Mouse (Mus musculus) CD4-positive helper T cell, adult 2 months (primary cell): ENCODE measurements around the gene 9930104L06Rik.

Source experiments
- DNase-seq: peaks from one replicate; pipeline ENCODE4 v3.0.0-alpha.2; 2012; ENCODE audit warnings: low read depth, missing footprints, low spot score

The 9930104L06Rik gene

GRCm38 (mm10) chr4:124959062-124959461 lies 22.2 kb downstream of the 9930104L06Rik start:
- no peak for DNase-seq

DNA sequence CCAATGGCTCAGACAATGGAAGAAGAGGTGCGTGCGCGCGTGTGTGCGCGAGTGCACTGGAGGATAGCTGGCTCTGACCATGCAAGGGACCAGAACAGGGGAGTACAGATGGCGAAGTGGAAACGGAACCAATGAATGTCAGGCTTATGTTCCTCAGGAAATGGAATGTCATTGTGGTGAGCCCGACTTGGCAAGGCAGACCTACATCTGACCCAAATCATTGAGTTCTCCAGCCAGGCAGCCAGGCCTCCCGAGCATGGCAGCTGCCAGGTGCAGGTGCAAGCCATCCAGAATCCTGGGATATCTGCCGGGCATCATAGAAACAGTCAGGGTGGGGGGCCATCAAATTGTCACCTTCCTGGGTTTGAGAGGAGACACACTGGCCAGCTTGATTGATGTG lies 24.1 kb downstream of the 9930104L06Rik start:
- no peak for DNase-seq

- no peak for DNase-seq
Measured at GRCm38 (mm10) chr4:124962576-124962975, 25.7 kb downstream of the 9930104L06Rik start.

DNA sequence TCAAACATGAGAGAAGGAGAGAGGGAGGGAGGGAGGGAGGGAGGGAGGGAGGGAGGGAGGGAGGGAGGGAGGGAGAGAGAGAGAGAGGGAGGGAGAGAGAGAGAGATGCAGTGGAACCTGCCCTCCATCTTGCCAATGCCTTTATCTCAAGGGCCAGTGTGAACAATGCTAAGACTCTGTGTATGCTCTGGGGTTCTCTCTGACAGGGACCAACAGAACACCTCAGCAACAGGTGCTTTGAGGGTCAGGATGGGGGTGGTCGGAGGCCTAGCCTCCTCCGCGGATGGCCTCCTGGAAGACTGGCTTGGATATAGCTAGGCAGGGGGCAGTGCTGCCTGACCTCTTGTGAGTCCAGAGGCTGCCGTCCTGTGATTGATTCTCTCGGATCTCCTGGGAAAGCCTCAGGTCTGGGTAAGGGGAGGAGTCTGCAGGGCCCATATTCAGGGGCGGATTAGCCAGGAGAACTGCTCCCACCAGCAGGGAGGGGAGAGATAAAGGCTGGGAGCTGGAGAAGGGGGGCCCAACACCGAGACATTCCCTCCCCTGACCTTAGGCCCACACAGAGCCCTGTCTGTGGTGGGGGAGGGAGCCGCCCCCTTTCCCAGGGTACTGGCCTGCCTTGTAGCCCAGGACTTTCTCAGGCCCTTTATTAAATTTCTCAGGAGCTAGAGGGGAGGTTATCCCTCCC lies 28.2 kb downstream of the 9930104L06Rik start:
- no peak for DNase-seq

DNA sequence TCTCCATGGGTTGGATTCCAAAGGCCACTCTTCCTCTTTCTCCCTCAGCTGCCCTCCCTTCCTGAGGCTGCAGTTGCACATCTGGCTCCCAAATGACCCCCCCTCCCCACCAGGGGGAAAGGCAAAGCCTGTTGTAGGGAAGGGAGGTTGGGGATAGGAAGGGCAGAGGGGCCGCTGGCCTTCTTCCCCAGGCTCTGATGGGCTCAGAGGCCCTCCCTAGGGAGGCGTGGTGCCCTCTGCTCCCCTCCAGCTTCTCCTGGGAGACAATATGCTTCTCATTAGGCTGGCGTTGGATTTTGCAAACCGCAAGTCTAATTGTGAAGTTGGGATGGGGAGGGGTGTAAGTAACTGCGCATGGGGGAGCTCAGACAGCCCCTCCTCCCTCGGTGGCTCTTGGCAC lies 31.9 kb downstream of the 9930104L06Rik start:
- DNase-seq: no peak

GRCm38 (mm10) chr4:124969219-124969848 lies 32.5 kb downstream of the 9930104L06Rik start:
- no peak for DNase-seq

DNA sequence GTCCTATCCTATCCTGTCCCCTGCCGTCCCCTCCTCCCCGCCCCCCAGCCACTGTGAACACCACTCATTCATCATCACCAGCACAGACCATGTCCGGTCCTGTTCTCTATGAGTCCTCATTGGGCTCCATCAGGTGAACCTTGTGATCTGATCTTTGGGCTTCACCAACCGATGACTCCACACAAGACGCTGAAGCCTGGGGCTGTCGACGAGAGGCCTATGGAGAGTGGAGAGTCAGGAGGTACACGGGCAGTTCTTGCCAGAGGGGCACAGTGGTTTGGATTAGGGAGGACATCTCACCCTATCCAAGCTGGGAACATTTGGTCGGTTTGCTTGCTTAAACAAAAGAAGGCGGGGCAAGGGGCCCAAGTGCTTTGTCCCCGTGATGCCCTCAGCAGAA lies 33.3 kb downstream of the 9930104L06Rik start:
- no peak for DNase-seq

- DNase-seq: no peak
Measured at GRCm38 (mm10) chr4:124970677-124971076, 33.8 kb downstream of the 9930104L06Rik start.

DNA sequence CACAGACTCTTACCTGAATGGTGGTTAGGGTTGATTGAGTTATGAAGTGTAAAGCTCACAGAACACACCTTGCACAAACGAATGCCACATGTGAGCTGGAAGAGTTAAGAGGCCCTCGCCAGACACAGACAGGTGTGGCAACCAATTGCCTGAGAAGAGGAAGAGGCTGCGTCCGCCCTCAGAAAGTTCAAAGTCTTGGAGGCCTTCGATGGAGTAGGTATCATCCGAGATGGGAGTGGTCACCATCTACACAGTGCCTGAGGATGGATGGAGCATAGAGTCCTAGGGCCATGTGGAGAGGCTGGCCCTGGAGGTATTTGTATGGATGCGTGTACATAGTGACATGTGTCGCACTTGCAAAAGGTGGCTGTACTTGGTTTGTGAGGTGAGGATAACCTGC lies 34.2 kb downstream of the 9930104L06Rik start:
- DNase-seq: no peak

DNA sequence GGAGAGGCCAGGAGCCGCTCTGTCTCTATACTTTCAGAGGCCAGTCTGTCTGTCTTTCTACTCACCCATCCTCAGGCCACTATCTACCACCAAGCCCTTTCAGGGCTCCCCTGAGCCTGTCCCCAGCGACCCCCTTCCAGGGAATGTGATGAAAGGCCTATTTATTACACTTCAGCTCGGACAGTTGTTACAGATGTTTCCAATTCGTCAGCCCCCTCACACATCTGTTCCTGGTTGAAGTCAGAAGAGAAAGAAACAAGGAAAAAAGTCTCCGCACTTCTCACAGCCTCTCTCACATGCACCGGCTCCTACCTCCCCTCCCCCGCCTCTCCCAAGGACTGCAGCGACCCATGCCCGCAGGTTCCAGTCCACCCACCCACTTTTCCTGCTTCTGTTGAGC lies 35.5 kb downstream of the 9930104L06Rik start:
- DNase-seq: no peak

GRCm38 (mm10) chr4:124973296-124973695 lies 36.4 kb downstream of the 9930104L06Rik start:
- no peak for DNase-seq

DNA sequence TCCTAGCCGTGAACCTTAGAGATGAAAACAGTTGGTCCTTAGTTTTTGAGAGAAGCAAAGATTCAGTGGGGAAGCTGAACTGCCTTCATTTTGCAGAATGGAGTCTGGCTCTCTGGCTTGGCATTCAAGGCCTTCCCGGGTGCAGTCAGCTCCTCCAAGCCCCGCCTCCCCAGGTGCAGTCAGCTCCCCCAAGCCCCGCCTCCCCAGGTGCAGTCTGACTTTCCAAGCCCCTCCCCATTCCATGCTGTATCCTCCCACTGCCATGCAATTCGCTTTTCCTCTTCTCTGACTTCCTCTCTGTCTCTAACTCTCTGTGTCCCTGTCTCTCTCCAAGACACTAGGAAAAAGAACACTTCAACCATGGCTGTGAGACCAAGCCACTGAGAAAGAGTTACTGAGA lies 41.4 kb downstream of the 9930104L06Rik start:
- DNase-seq: no peak

DNA sequence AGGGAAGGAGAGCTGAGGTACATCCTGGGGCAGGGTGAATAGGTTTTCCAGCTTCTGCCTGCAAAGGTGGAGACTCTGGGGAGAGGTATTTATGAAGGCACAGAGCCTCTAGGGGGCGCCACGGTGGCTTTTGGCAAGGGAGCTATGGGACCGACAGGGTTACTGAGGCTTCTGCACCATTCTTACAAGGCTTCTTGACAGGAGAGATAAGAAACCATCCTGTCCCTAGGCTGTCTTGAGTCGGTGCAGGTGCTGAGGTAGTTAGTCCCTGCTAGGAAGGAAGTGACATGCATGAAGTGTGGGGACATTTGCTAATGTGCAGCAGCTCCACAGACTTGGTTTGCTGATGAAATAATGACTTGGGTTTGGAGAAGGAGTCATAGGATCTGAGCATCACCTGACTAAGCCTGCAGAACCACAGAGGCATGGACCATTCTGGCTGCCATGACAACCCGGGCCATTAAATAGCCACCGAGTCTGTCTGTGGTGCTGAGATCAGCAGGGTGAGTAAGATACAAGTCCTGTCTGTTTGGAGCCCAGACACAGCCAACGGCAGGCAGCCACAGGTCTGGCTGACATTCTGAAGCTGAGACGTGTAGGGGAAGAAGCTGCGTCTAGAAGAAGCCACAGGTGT lies 47.2 kb downstream of the 9930104L06Rik start:
- no peak for DNase-seq

DNA sequence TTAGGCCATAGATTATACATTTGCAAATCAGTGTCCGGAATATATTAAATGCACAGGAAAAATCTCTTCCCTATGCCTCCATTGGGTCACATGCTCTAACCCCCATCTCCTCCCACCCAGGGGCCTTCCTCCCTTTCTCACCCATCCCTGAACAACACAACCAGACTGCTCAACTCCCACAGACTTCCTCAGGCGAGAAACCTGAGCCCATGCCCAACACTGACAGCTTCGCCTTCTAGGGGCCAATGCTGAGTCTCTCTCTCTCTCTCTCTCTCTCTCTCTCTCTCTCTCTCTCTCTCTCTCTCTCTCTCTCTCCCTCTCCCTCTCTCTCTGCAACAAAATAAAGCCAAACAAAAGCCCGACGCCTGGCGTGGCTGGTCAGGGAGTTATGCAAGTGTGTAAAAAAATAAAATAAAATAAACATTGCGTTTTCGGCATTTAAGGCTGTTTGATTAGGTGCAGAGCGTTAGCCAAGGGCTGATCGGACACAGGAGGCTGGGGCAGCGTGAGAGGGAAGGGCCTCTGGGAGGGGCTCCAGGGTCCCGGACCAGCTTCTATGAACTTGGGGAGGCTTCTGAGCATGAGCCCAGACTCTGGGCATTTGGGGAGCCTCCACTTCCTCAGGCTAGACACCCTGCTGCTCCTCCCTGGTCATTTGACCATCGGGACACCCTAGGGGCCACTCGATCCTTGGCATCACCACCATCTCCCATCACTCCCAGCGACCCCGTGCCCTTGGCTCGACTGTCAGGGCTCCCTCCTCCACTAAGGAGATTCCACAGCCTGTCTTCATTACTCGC lies 48.2 kb downstream of the 9930104L06Rik start:
- no peak for DNase-seq

GRCm38 (mm10) chr4:124985671-124986602 lies 49.1 kb downstream of the 9930104L06Rik start, which contains the start of gene Rspo1:
TSS of gene Rspo1 (plus strand) at chr4:124986430.
- DNase-seq: no peak

- no peak for DNase-seq
Measured at GRCm38 (mm10) chr4:124986739-124987710, 50.2 kb downstream of the 9930104L06Rik start.

DNA sequence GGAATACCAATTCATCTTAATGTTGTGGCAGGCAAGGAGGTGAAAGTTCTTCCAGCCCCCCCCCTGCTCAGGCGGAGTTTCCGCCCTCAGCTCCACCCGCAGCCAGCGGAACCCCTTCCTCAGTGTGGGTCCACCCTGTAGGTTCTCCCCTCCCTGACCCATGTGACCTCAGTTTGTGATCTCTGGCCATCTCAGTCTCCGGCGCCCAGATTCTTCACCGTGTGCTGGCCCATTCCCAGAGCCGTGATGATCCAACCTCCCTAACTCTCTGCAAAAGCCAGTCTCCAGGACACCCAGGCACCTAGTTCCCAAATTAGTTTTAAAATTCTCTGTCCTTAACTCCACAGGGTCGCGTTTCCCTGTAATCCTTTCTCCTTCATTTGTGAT lies 50.9 kb downstream of the 9930104L06Rik start:
- no peak for DNase-seq

DNA sequence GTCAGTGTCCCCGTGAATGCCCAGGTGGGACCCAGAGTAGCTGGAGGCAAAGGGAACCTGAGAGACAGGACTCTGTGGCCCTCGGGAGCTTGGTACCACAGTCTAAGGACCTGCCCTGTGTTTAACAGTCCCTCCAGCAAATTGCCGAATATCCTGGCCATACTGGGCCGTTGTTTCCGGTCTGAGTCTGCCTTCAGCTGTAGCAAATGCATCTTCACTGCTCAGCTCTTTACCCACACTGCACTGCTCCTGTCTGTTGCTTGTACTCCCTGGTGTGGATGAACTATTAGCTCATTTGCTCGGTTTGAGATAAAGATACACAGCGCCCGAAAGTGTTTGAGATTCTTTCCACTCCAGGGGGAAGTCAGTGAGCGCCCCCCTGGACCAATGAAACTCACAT lies 51.5 kb downstream of the 9930104L06Rik start:
- no peak for DNase-seq

DNA sequence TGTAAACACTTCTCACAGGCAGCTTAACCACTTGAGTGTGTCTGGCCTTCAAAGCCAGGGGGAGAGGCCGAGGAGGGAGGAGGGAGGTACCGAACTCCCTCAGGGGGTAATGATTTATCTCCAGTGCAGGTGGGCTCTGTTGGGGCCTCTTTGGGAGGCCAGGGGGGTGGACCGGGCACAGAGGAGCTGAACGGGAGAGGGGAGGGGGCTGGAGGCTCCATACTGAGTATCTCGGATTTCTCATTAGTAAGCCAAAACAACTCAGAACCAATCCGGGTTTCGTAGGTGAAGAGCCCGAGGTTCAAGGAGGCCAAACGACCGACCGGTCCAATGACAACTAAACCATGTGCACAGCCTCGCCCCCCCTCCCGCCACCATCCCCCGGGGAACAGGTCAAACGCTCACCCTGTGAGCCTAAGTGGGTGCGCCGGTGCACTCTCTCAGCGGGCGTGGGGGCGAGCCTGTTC lies 53.0 kb downstream of the 9930104L06Rik start:
- no peak for DNase-seq

- DNase-seq: no peak
Measured at GRCm38 (mm10) chr4:124990325-124990724, 53.5 kb downstream of the 9930104L06Rik start.
